Mouse (Mus musculus) liver, embryonic 11.5 days (tissue): ENCODE results near the gene Gm14214. TPM values are rescaled to one million over a fixed set of nuclear protein-coding genes. Genes with fewer than 3 reads are reported as not detected.

Experiments used
- ATAC-seq: fragments of 200-750 bp; cut with Nextera tagmentation; replicated peaks from 2 replicates; pipeline ENCODE4 v1.8.0; 2017; ENCODE audit warnings: moderate number of reproducible peaks, mild to moderate bottlenecking, moderate TSS enrichment, moderate library complexity; ENCODE audit not compliant: low FRiP score
- DNase-seq: peaks from one replicate; pipeline ENCODE4 v3.0.0-alpha.2; 2017; ENCODE audit warnings: low spot score
- H3K27ac ChIP-seq: fragments of 300-500 bp; sonication (generic); 2 replicates; pipeline ENCODE4 v1.5.1; 2014; ENCODE audit warnings: mild to moderate bottlenecking, low read depth, low read length, control low read depth
- H3K27me3 ChIP-seq: fragments of 300-500 bp; sonication (generic); replicated peaks from 2 replicates; pipeline ENCODE4 v1.6.1; 2014; ENCODE audit warnings: low read length, mixed read lengths; ENCODE audit not compliant: control insufficient read depth, insufficient read depth
- H3K36me3 ChIP-seq: fragments of 300-500 bp; sonication (generic); 2 replicates; pipeline ENCODE4 v1.6.1; 2014; ENCODE audit warnings: mild to moderate bottlenecking, low read length, moderate library complexity, mixed read lengths; ENCODE audit not compliant: control insufficient read depth, insufficient read depth
- H3K4me1 ChIP-seq: fragments of 300-500 bp; sonication (generic); replicated peaks from 2 replicates; pipeline ENCODE4 v1.6.1; 2014; ENCODE audit warnings: low read length, mixed read lengths; ENCODE audit not compliant: control insufficient read depth, insufficient read depth
- H3K4me2 ChIP-seq: fragments of 300-500 bp; sonication (generic); 2 replicates; pipeline ENCODE4 v1.6.1; 2014; ENCODE audit warnings: mild to moderate bottlenecking, control low read depth, moderate library complexity
- H3K4me3 ChIP-seq: fragments of 300-500 bp; sonication (generic); 2 replicates; pipeline ENCODE4 v1.5.1; 2014; ENCODE audit warnings: low read depth, low read length, control low read depth
- H3K9ac ChIP-seq: fragments of 300-500 bp; sonication (generic); 2 replicates; pipeline ENCODE4 v1.6.1; 2014; ENCODE audit warnings: low read depth, low read length, control low read depth
- H3K9me3 ChIP-seq: fragments of 300-500 bp; sonication (generic); 2 replicates; pipeline ENCODE4 v1.6.1; 2016; ENCODE audit warnings: low read length, inconsistent platforms, mixed read lengths; ENCODE audit not compliant: control insufficient read depth
- WGBS: fragments of 180-500 bp; shearing (Covaris S2); extraction: QIAGEN DNeasy Blood & Tissue Kit; methylation state at CpG from one replicate; pipeline ENCODE4 v1.1.7; 2014; 5-methylcytosine and 5-hydroxymethylcytosine counted together
- polyA plus RNA-seq: library from polyadenylated mRNA; unstranded; fragments of >200 nt; fragmentation: Nextera tagmentation; extraction: Ambion mirVana; gene quantifications from 2 replicates; pipeline ENCODE4 v1.2.1, GENCODE M21; 2014

Gm14214 gene
- polyA plus RNA-seq, 1 experiment from 2014 or later = not detected

DNA sequence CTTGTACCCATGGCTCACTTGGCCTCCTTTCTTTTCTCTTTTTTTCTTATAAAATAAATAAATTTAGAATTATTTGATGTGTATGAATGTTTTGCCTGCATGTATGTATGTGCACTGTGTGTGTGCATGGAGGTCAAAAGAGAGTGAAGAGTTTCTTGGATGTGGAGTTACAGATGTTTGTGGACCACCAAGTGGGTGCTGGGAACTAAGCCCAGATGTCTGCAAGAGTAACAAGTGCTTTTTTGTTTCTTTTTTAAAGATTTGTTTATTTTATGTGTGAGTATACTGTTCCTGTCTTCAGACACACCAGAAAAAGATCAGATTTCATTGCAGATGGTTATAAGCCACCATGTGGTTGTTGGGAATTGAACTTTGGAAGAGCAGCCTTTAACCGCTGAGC is 33.5 kb upstream of the Gm14214 start:
- no peak overlapping the region for H3K4me2 ChIP-seq

DNA sequence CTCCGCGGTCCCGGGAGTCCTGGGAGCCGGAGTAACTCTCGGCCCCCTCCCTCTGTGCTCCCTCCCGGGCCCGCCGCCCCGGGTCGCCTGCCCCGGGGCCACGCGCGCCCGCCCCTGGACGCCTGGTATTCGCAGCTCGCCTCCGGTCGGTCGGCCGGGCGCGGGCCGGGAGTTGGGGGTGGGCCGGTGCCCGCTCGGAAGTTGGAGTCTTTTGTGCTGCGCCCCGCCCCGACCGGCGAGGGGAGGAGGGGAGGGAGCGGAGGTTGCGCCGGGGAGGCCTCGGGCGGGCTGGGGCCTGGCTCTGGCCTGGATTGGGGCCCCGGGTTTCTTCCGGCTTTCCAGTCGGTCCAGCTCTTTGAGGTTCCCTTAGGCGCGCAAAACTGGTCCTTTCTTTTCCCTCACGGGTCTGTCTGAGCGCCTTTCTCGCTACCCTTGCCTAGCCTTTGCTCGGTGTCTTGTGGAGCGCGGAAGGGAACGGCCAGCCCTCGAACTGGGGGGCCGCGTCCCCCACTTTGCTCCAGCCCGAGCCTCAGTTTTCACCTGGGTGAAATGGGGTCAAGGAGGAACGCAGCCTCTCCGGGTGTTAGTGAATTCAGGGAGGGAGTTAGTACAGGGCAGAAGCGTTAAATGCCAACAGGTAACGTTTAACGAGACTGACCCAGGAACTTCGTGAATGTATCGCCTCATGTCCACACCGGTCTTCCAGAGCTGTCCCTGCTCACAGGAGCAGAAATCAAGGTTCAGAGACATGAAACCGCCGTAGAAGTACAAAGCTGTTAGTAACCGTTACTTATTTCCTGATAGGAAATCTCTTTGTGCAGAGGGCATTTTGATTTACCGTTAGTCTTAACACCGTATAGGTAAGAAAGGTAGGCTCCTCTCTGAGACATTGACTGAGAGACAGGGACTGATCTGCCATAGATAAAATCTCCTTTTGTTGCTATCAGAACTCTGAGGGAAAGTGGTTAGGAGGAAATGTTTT is 22.1 kb upstream of the Gm14214 start:
- H3K27ac ChIP-seq = peak overlapping the region; percentile 97
- H3K9ac ChIP-seq = peak overlapping the region; percentile 99
- H3K27me3 ChIP-seq = no peaks in the 10 kb centered on the region
- under 1% methylated on average over 48 of the region's 67 CpGs for WGBS
- ATAC-seq (peak; percentile 48), DNase-seq (peak; percentile 69)
- peak overlapping the region; percentile 97 for H3K4me3 ChIP-seq
- no peaks in the 10 kb centered on the region; the same call in 1 of the 2 replicates for H3K36me3 ChIP-seq
- H3K4me2 ChIP-seq = peak overlapping the region; percentile 68
- H3K9me3 ChIP-seq = no peaks in the 10 kb centered on the region
- H3K4me1 ChIP-seq = peaks cover 45% of the 10 kb centered on the region

More for the DNA sequence above, 33.5 kb upstream of the Gm14214 start:
- Histone ChIP-seq H3K4me1 (peaks cover 21% of the 10 kb centered on the region), H3K9ac (no peak overlapping the region), H3K27me3 (no peaks in the 10 kb centered on the region), H3K36me3 (no peaks in the 10 kb centered on the region; the same call in 1 of the 2 replicates), H3K27ac (no peak overlapping the region), H3K9me3 (no peaks in the 10 kb centered on the region), H3K4me3 (no peak overlapping the region)
- ATAC-seq (no peak), DNase-seq (no peak)
- WGBS = 87% methylated on average over 1 of the region's 1 CpGs

DNA sequence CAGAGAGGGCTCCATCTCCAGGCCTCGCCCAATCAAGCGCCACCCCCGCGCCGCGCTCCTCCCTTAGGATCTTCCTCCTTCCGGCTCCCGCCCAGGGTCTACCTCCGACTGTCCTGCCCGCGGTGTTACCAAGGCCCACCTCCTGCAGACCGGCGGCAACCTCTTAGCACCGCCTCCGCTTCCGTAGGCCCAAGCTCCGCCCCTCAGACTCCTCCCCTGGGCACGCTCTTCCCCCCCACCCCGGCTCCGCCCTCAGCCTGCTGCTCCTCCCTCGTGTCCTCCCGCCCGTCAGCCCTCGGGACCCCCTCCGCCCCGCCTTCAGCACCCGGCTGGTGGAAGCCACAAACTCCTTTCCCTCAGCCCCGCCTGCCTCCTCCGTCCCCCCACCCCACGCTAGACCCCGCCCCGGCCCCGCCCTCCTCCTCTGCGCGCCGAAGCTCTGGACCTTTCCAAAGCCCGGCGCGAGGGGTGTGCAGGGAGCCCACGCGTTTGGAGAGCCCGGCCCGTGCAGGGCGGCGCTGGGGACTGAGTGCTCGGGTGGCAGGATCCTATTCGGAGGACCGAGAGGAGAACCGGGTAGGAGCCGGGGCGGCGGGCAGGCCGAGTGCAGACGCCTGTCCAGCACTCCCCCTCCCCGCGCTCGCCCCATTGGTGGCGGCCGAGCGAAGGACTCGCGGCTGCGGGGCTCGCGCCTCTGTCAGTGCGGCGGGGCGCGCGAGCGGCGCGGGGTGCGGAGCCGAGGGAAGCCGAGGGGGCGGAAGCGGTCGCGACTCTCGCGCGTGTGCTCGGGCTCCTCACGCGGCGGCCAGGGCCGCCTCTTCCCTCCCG is 21.0 kb upstream of the Gm14214 start, which contains the start of the genes Raly and a:
Raly (plus strand) TSS at position 441 of the 828 bp plus-strand sequence.
a (plus strand) TSS at position 747 of the 828 bp plus-strand sequence.
- H3K9me3 ChIP-seq = no peaks in the 10 kb centered on the region
- ATAC-seq (peak; percentile 96), DNase-seq (peak; percentile 99)
- no peaks in the 10 kb centered on the region for H3K27me3 ChIP-seq
- under 1% methylated on average over 74 of the region's 89 CpGs for WGBS
- peak within 1 kb of the TSS; percentile 97 for H3K27ac ChIP-seq
- H3K9ac ChIP-seq = peak within 1 kb of the TSS; percentile 99
- H3K36me3 ChIP-seq = no peaks in the 10 kb centered on the region; the same call in 1 of the 2 replicates
- peaks cover 53% of the 10 kb centered on the region for H3K4me1 ChIP-seq
- H3K4me2 ChIP-seq = peak within 1 kb of the TSS; percentile 80
- H3K4me3 ChIP-seq = peak within 1 kb of the TSS; percentile 97

DNA sequence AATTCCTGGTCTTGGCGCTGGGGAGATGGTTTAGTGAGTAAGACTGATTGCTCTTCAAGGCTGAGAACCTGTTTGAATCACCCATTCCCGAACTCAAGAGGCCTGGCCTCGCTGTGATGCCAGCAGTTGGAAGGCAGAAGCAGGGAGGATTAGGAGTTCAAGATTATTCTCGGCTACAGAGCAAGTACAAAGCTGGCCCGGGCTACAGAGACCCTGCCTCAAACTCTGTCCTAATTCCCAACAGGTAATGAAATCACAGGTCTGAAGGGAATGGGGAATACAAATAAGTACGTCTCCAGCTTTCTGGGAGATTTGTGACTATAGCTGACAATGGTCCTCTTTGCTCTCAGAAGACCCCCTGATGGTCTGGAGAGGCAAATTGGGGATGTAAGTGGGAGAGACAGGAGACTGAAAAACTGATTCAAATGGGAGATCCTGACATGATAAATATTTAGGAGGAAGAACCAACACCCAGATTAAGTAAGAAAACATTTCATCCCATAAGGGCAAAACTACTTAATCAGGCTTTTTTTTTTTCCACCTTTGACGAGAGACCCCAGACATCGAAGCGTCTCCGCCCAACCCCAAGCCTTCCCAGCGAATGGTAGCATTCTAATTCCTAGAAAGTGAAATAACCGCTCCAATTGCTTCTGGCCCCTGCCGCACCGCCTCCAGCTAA is 20.3 kb upstream of the Gm14214 start:
- no peak for DNase-seq
- Histone ChIP-seq H3K4me3 (peak overlapping the region; percentile 42), H3K27ac (peak overlapping the region; percentile 72), H3K9ac (peak overlapping the region; percentile 50; the same call in 1 of the 2 replicates), H3K4me2 (peak overlapping the region; percentile 80), H3K4me1 (peaks cover 53% of the 10 kb centered on the region), H3K9me3 (no peaks in the 10 kb centered on the region), H3K27me3 (no peaks in the 10 kb centered on the region), H3K36me3 (no peaks in the 10 kb centered on the region; the same call in 1 of the 2 replicates)
- no peak for ATAC-seq
- WGBS = 10% methylated on average over 14 of the region's 14 CpGs

DNA sequence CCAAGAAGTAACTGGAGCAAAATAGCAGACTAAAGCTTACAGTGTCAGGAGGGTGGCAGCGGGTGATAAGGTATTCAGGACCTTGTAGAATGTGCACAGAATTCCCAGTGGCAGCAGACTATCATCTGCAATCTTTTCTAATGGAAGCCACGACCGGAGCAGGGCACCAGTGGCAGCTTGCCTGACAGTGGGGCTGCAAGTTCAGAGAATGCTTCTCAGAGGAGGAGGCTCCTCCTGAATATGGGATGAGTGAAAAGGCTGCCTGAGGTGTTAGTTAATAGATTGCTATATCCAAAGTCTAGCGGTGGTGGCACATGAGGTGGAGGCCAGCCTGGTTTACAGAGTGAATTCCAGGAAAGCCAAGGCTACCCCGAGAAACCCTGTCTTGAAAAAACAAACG is 19.6 kb upstream of the Gm14214 start:
- H3K27me3 ChIP-seq = no peaks in the 10 kb centered on the region
- ATAC-seq = no peak
- H3K4me2 ChIP-seq = peak overlapping the region; percentile 80; the same call in 1 of the 2 replicates
- no peak overlapping the region for H3K9ac ChIP-seq
- no peak overlapping the region for H3K4me3 ChIP-seq
- H3K27ac ChIP-seq = no peak overlapping the region
- no peaks in the 10 kb centered on the region for H3K9me3 ChIP-seq
- WGBS = 70% methylated on average over 6 of the region's 6 CpGs
- peaks cover 47% of the 10 kb centered on the region for H3K4me1 ChIP-seq
- H3K36me3 ChIP-seq = no peaks in the 10 kb centered on the region; the same call in 1 of the 2 replicates
- no peak for DNase-seq

DNA sequence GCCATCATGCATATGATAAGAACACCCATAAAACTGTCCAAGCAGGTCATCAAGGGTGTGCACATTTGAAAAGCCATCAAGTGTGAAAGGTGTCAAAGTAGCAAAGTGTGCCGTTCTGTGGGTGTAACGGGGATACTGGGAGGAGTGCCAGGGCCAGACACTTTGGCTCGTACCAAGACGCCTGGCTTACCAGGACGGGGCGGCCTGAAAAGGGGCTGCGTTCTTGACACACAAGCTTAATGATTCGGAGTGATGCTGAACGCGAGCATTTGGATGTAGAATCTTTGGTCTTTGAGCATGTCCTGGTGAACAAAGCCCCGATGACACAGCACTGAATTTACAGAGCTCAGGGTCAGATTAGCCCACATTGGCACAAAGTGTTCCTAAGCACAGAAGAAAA is 16.9 kb upstream of the Gm14214 start:
- H3K9ac ChIP-seq = peak overlapping the region; percentile 43
- peaks cover 28% of the 10 kb centered on the region for H3K4me1 ChIP-seq
- ATAC-seq = no peak
- peak overlapping the region; percentile 48 for H3K4me2 ChIP-seq
- H3K9me3 ChIP-seq = no peaks in the 10 kb centered on the region
- DNase-seq = no peak
- peak overlapping the region; percentile 68 for H3K27ac ChIP-seq
- WGBS = 81% methylated on average over 11 of the region's 11 CpGs
- H3K36me3 ChIP-seq = no peaks in the 10 kb centered on the region
- H3K4me3 ChIP-seq = no peak overlapping the region
- H3K27me3 ChIP-seq = no peaks in the 10 kb centered on the region

DNA sequence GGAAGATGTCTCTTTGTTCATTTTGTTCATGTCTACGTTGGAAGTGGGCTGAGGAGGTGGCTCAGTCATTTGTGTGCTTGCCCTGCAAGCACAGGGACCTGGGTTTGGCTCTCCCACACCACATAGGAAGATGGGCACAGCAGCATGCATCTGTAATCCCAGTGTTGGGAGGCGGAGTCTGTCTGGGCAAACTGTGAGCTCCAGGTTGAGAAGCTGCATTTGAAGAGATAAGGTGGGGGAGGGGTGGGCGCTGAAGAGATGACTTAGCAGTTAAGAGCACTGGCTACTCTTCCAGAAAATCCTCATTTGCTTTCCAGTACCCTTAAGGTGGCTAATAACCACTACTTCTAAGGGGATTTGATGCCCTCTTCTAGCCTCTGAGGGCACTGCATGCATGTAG is 16.4 kb upstream of the Gm14214 start:
- H3K4me3 ChIP-seq = no peak overlapping the region
- no peaks in the 10 kb centered on the region for H3K9me3 ChIP-seq
- peak overlapping the region; percentile 43 for H3K9ac ChIP-seq
- ATAC-seq (peak; percentile 37), DNase-seq (peak; percentile 64)
- 31% methylated on average over 3 of the region's 3 CpGs for WGBS
- peak overlapping the region; percentile 68 for H3K27ac ChIP-seq
- H3K4me2 ChIP-seq = peak overlapping the region; percentile 48
- H3K36me3 ChIP-seq = no peaks in the 10 kb centered on the region
- H3K27me3 ChIP-seq = no peaks in the 10 kb centered on the region
- H3K4me1 ChIP-seq = peaks cover 28% of the 10 kb centered on the region

DNA sequence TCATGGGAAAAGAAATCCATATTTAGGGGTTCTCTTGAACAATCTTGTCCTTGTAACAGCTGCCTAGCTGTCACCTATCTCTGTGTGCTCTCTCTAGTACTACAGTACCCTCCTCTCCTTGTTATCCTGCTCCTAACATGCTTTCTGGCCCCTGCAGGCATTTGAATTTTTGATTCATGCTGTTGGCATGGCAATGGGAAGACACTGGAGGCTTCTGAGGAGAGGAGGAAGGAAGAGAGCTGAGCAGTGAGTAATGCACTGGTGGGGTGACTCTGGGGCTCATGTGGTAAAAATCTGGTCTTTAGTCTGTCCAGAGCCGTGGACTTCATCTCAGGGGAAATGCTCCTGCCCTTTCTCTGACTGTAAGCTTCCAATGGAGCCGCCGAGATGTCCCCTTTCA is 15.5 kb upstream of the Gm14214 start:
- WGBS = 63% methylated on average over 3 of the region's 3 CpGs
- Histone ChIP-seq H3K9me3 (no peaks in the 10 kb centered on the region), H3K4me3 (no peak overlapping the region), H3K27me3 (no peaks in the 10 kb centered on the region), H3K4me1 (peaks cover 28% of the 10 kb centered on the region), H3K4me2 (no peak overlapping the region), H3K27ac (no peak overlapping the region), H3K9ac (no peak overlapping the region), H3K36me3 (no peaks in the 10 kb centered on the region)
- ATAC-seq (no peak), DNase-seq (no peak)
